Mouse (Mus musculus) liver, embryonic 15.5 days (tissue): ENCODE data around the gene Mis12. TPM values are rescaled to one million over a fixed set of nuclear protein-coding genes. Genes with fewer than 3 reads are reported as not detected.

Source experiments
- ATAC-seq: fragments of 200-750 bp; cut with Nextera tagmentation; 2 replicates; pipeline ENCODE4 v1.8.0; 2017; ENCODE audit warnings: moderate number of reproducible peaks, mild to moderate bottlenecking, moderate library complexity; ENCODE audit not compliant: insufficient read depth
- H3K27ac ChIP-seq: fragments of 300-500 bp; sonication (generic); replicated peaks from 2 replicates; pipeline ENCODE4 v1.5.1; 2015; ENCODE audit warnings: mild to moderate bottlenecking, inconsistent platforms
- H3K27me3 ChIP-seq: fragments of 300-500 bp; sonication (generic); 2 replicates; pipeline ENCODE4 v1.6.1; 2015; ENCODE audit warnings: mild to moderate bottlenecking, inconsistent platforms
- H3K36me3 ChIP-seq: fragments of 300-500 bp; sonication (generic); replicated peaks from 2 replicates; pipeline ENCODE4 v1.6.1; 2015; ENCODE audit warnings: moderate library complexity, mild to moderate bottlenecking, inconsistent platforms
- H3K4me1 ChIP-seq: fragments of 300-500 bp; sonication (generic); replicated peaks from 2 replicates; pipeline ENCODE4 v1.6.1; 2015; ENCODE audit warnings: inconsistent platforms
- H3K4me2 ChIP-seq: fragments of 300-500 bp; sonication (generic); 2 replicates; pipeline ENCODE4 v1.6.1; 2015; ENCODE audit warnings: moderate library complexity, mild to moderate bottlenecking, inconsistent platforms
- H3K4me3 ChIP-seq: fragments of 300-500 bp; sonication (generic); replicated peaks from 2 replicates; pipeline ENCODE4 v1.5.1; 2015; ENCODE audit warnings: mild to moderate bottlenecking, inconsistent platforms
- H3K9ac ChIP-seq: fragments of 300-500 bp; sonication (generic); 2 replicates; pipeline ENCODE4 v1.6.1; 2015; ENCODE audit warnings: moderate library complexity, mild to moderate bottlenecking, inconsistent platforms
- H3K9me3 ChIP-seq: fragments of 300-500 bp; sonication (generic); replicated peaks from 2 replicates; pipeline ENCODE4 v1.6.1; 2016; ENCODE audit warnings: inconsistent platforms
- WGBS: fragments of 180-500 bp; shearing (Covaris S2); methylation state at CpG from one replicate; pipeline ENCODE4 v1.1.7; 2015; ENCODE audit warnings: mixed read lengths; ENCODE audit not compliant: insufficient replicate concordance; 5-methylcytosine and 5-hydroxymethylcytosine counted together
- polyA plus RNA-seq: library from polyadenylated mRNA; unstranded; fragments of >200 nt; fragmentation: Nextera tagmentation; extraction: Ambion mirVana; gene quantifications from 2 replicates; pipeline ENCODE4 v1.2.1, GENCODE M21; 2015

The Mis12 gene
- polyA plus RNA-seq, 1 experiment from 2014 or later = 22.2 TPM

GRCm38 (mm10) chr11:70982030-70982429 is 37.4 kb upstream of the Mis12 start:
- peak overlapping the region; percentile 99 for H3K4me2 ChIP-seq
- H3K27ac ChIP-seq = 0 out of 2 replicates have a peak overlapping the region, but pooled peaks have one; percentile 73
- H3K27me3 ChIP-seq = no peaks in the 10 kb centered on the region
- H3K9ac ChIP-seq = peak overlapping the region; percentile 81
- peaks cover 70% of the 10 kb centered on the region for H3K36me3 ChIP-seq
- 4% methylated on average over 12 of the region's 12 CpGs for WGBS
- no peaks in the 10 kb centered on the region for H3K9me3 ChIP-seq
- no peak for ATAC-seq
- H3K4me3 ChIP-seq = peak overlapping the region; percentile 91
- H3K4me1 ChIP-seq = peaks cover 38% of the 10 kb centered on the region

- H3K4me2 ChIP-seq = peak within 1 kb of the TSS; percentile 99
- peak within 1 kb of the TSS; percentile 91 for H3K4me3 ChIP-seq
- H3K27me3 ChIP-seq = no peaks in the 10 kb centered on the region
- H3K9ac ChIP-seq = peak within 1 kb of the TSS; percentile 81
- no peaks in the 10 kb centered on the region for H3K9me3 ChIP-seq
- under 1% methylated on average over 60 of the region's 64 CpGs for WGBS
- H3K36me3 ChIP-seq = peaks cover 70% of the 10 kb centered on the region
- peak; percentile 94 for ATAC-seq
- peaks cover 38% of the 10 kb centered on the region for H3K4me1 ChIP-seq
- H3K27ac ChIP-seq = peak within 1 kb of the TSS; percentile 73
These were observed 36.7 kb upstream of the Mis12 start, which contains the start of gene C1qbp for GRCm38 (mm10) chr11:70982557-70983228. Gene C1qbp (minus strand): TSS chr11:70983026.

GRCm38 (mm10) chr11:71001167-71001566 is 18.2 kb upstream of the Mis12 start:
- no peak overlapping the region for H3K4me3 ChIP-seq
- WGBS = 73% methylated on average over 4 of the region's 4 CpGs
- H3K9me3 ChIP-seq = no peaks in the 10 kb centered on the region
- ATAC-seq = no peak
- no peak overlapping the region for H3K9ac ChIP-seq
- no peak overlapping the region for H3K27ac ChIP-seq
- H3K36me3 ChIP-seq = peaks cover 41% of the 10 kb centered on the region
- peaks cover 29% of the 10 kb centered on the region for H3K4me1 ChIP-seq
- H3K27me3 ChIP-seq = no peaks in the 10 kb centered on the region
- no peak overlapping the region for H3K4me2 ChIP-seq

GRCm38 (mm10) chr11:71003611-71004315 is 15.6 kb upstream of the Mis12 start:
- Histone ChIP-seq H3K4me1 (peaks cover 29% of the 10 kb centered on the region), H3K9me3 (no peaks in the 10 kb centered on the region), H3K4me2 (peak overlapping the region; percentile 88), H3K9ac (peak overlapping the region; percentile 76), H3K27ac (peak overlapping the region; percentile 84), H3K4me3 (peak overlapping the region; percentile 97), H3K27me3 (no peaks in the 10 kb centered on the region), H3K36me3 (peaks cover 31% of the 10 kb centered on the region)
- WGBS = under 1% methylated on average over 49 of the region's 49 CpGs
- ATAC-seq = peak; percentile 76

- WGBS = under 1% methylated on average over 34 of the region's 35 CpGs
- Histone ChIP-seq H3K27ac (peak within 1 kb of the TSS; percentile 84), H3K9ac (peak within 1 kb of the TSS; percentile 76), H3K36me3 (peaks cover 32% of the 10 kb centered on the region), H3K4me3 (peak within 1 kb of the TSS; percentile 97), H3K9me3 (no peaks in the 10 kb centered on the region), H3K4me2 (peak within 1 kb of the TSS; percentile 88), H3K4me1 (peaks cover 29% of the 10 kb centered on the region), H3K27me3 (no peaks in the 10 kb centered on the region)
- ATAC-seq = peak; percentile 93
These were observed 15.1 kb upstream of the Mis12 start, which contains the start of gene Dhx33 for GRCm38 (mm10) chr11:71004316-71004773. Gene Dhx33 (minus strand): TSS chr11:71004437.

- peaks cover 32% of the 10 kb centered on the region for H3K36me3 ChIP-seq
- no peaks in the 10 kb centered on the region for H3K9me3 ChIP-seq
- 41% methylated on average over 5 of the region's 5 CpGs for WGBS
- H3K4me2 ChIP-seq = peak overlapping the region; percentile 88
- H3K9ac ChIP-seq = no peak overlapping the region
- ATAC-seq = no peak
- no peaks in the 10 kb centered on the region for H3K27me3 ChIP-seq
- 0 out of 2 replicates have a peak overlapping the region, but pooled peaks have one; percentile 7 for H3K27ac ChIP-seq
- peak overlapping the region; percentile 97 for H3K4me3 ChIP-seq
- H3K4me1 ChIP-seq = peaks cover 29% of the 10 kb centered on the region
These were observed 14.4 kb upstream of the Mis12 start for GRCm38 (mm10) chr11:71005046-71005445.

- Histone ChIP-seq H3K27me3 (no peaks in the 10 kb centered on the region), H3K4me3 (no peak overlapping the region), H3K4me2 (no peak overlapping the region), H3K9ac (no peak overlapping the region), H3K4me1 (peaks cover 22% of the 10 kb centered on the region), H3K36me3 (peaks cover 44% of the 10 kb centered on the region), H3K27ac (no peak overlapping the region), H3K9me3 (no peaks in the 10 kb centered on the region)
- no peak for ATAC-seq
- 79% methylated on average over 6 of the region's 6 CpGs for WGBS
These were observed 12.4 kb upstream of the Mis12 start for GRCm38 (mm10) chr11:71007026-71007425.

- Histone ChIP-seq H3K4me1 (peaks cover 14% of the 10 kb centered on the region), H3K27ac (no peak overlapping the region), H3K36me3 (peaks cover 52% of the 10 kb centered on the region), H3K9me3 (no peaks in the 10 kb centered on the region), H3K27me3 (no peaks in the 10 kb centered on the region), H3K4me2 (no peak overlapping the region), H3K9ac (no peak overlapping the region), H3K4me3 (no peak overlapping the region)
- WGBS = 72% methylated on average over 7 of the region's 7 CpGs
- ATAC-seq = no peak
These were observed 11.6 kb upstream of the Mis12 start for GRCm38 (mm10) chr11:71007831-71008230.

GRCm38 (mm10) chr11:71008321-71008720 is 11.1 kb upstream of the Mis12 start:
- no peak for ATAC-seq
- H3K4me2 ChIP-seq = no peak overlapping the region
- no peaks in the 10 kb centered on the region for H3K27me3 ChIP-seq
- peaks cover 53% of the 10 kb centered on the region for H3K36me3 ChIP-seq
- no peak overlapping the region for H3K27ac ChIP-seq
- H3K4me1 ChIP-seq = peaks cover 10% of the 10 kb centered on the region
- H3K9me3 ChIP-seq = no peaks in the 10 kb centered on the region
- no peak overlapping the region for H3K4me3 ChIP-seq
- no peak overlapping the region for H3K9ac ChIP-seq
- WGBS = 64% methylated on average over 3 of the region's 3 CpGs

GRCm38 (mm10) chr11:71012743-71013142 is 6.7 kb upstream of the Mis12 start:
- 81% methylated on average over 7 of the region's 7 CpGs for WGBS
- ATAC-seq = peak; percentile 90

GRCm38 (mm10) chr11:71017051-71017450 is 2.4 kb upstream of the Mis12 start:
- no peaks in the 10 kb centered on the region for H3K9me3 ChIP-seq
- ATAC-seq = no peak
- H3K27me3 ChIP-seq = no peaks in the 10 kb centered on the region
- 69% methylated on average over 1 of the region's 1 CpGs for WGBS
- 0 out of 2 replicates have a peak overlapping the region, but pooled peaks have one; percentile 82 for H3K4me2 ChIP-seq
- peaks cover 32% of the 10 kb centered on the region for H3K36me3 ChIP-seq
- no peak overlapping the region for H3K4me3 ChIP-seq
- H3K4me1 ChIP-seq = peaks cover 46% of the 10 kb centered on the region
- no peak overlapping the region; the same call in 1 of the 2 replicates for H3K27ac ChIP-seq
- no peak overlapping the region for H3K9ac ChIP-seq

More at GRCm38 (mm10) chr11:71012743-71013142, 6.7 kb upstream of the Mis12 start:
- H3K36me3 ChIP-seq = peaks cover 64% of the 10 kb centered on the region
- H3K4me2 ChIP-seq = no peak overlapping the region
- no peak overlapping the region for H3K4me3 ChIP-seq
- H3K27ac ChIP-seq = peak overlapping the region; percentile 51
- no peaks in the 10 kb centered on the region for H3K27me3 ChIP-seq
- peaks cover 23% of the 10 kb centered on the region for H3K4me1 ChIP-seq
- no peaks in the 10 kb centered on the region for H3K9me3 ChIP-seq
- no peak overlapping the region for H3K9ac ChIP-seq
